Mouse (Mus musculus) G1E (cell line): ENCODE measurements around the gene Nck2.

Experiments
- CTCF ChIP-seq: IDR thresholded peaks from 2 replicates; pipeline ENCODE4 v1.5.1; 2012; ENCODE audit warnings: low read depth, low read length, inconsistent platforms, mixed read lengths
- GATA1 ChIP-seq: IDR thresholded peaks from 2 replicates; pipeline ENCODE4 v1.6.1; 2012; ENCODE audit warnings: borderline replicate concordance, low read length, inconsistent platforms, mixed read lengths
- POLR2AphosphoS5 ChIP-seq: IDR thresholded peaks from 2 replicates; pipeline ENCODE4 v1.6.1; 2012; ENCODE audit warnings: low read depth, low read length, inconsistent platforms; ENCODE audit not compliant: insufficient replicate concordance

DNA sequence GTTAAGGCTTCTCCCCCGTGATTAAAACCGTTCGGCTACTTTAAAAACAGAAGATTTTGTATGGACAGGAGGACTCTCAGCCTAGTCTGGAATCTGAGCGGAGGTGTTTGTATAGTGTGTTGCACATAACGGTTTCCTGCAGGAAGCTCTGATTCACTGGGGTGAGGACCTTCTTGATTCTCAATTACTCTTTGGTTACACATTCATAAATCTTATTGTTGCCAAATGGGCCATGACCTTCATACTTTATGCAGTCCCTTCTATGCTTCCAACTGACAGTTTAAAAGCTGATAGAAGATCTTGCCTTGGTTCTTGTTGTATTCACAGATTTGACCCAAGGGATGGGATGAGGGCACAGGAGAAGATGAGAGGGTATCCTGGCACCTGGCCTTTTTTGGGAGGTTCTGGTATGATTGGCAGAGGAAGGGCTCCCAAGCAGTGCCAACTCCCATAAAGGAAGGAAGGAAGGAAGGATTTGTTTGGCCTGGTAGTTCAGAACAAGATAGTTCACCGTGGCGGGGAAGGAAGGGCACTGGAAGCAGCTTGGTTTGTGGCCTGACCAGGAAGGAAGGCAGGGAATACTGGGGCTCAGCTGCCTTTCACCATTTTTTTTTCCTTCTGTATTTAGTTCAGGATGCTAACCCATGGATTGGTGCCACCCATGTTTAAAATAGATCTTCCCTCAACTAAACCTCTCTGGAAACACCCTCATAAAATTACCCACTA is 86.1 kb downstream of the Nck2 start:
- TF ChIP-seq CTCF = no peak
- no peak for TF ChIP-seq POLR2AphosphoS5
- TF ChIP-seq GATA1 = no peak
